Mouse (Mus musculus) heart, embryonic 12.5 days (tissue): ENCODE data around the gene Pi4k2b. TPM values are rescaled to one million over a fixed set of nuclear protein-coding genes. Genes with fewer than 3 reads are reported as not detected.

Experiments used
- ATAC-seq: fragments of 200-750 bp; cut with Nextera tagmentation; 2 replicates; pipeline ENCODE4 v1.8.0; 2017; ENCODE audit warnings: moderate TSS enrichment, moderate library complexity; ENCODE audit not compliant: insufficient number of reproducible peaks, low FRiP score
- H3K27ac ChIP-seq: fragments of 300-500 bp; sonication (generic); 2 replicates; pipeline ENCODE4 v1.5.1; 2016; ENCODE audit warnings: mild to moderate bottlenecking, moderate library complexity; ENCODE audit not compliant: poor library complexity, severe bottlenecking
- H3K27me3 ChIP-seq: fragments of 300-500 bp; sonication (generic); replicated peaks from 2 replicates; pipeline ENCODE4 v1.6.1; 2016; ENCODE audit warnings: mild to moderate bottlenecking, moderate library complexity
- H3K36me3 ChIP-seq: fragments of 300-500 bp; sonication (generic); 2 replicates; pipeline ENCODE4 v1.6.1; 2016; ENCODE audit warnings: mild to moderate bottlenecking, moderate library complexity
- H3K4me1 ChIP-seq: fragments of 300-500 bp; sonication (generic); replicated peaks from 2 replicates; pipeline ENCODE4 v1.6.1; 2016; ENCODE audit warnings: mild to moderate bottlenecking
- H3K4me2 ChIP-seq: fragments of 300-500 bp; sonication (generic); 2 replicates; pipeline ENCODE4 v1.6.1; 2016; ENCODE audit warnings: mild to moderate bottlenecking, moderate library complexity
- H3K4me3 ChIP-seq: fragments of 300-500 bp; sonication (generic); 2 replicates; pipeline ENCODE4 v1.5.1; 2016; ENCODE audit warnings: mild to moderate bottlenecking
- H3K9ac ChIP-seq: fragments of 300-500 bp; sonication (generic); 2 replicates; pipeline ENCODE4 v1.6.1; 2016; ENCODE audit warnings: mild to moderate bottlenecking, moderate library complexity
- H3K9me3 ChIP-seq: fragments of 300-500 bp; sonication (generic); replicated peaks from 2 replicates; pipeline ENCODE4 v1.6.1; 2016; ENCODE audit warnings: mild to moderate bottlenecking, moderate library complexity
- WGBS: fragments of 180-500 bp; shearing (Covaris S2); methylation state at CpG from one replicate; pipeline ENCODE4 v1.1.7; 2016; 5-methylcytosine and 5-hydroxymethylcytosine counted together
- polyA plus RNA-seq: library from polyadenylated mRNA; unstranded; fragments of >200 nt; fragmentation: Nextera tagmentation; extraction: Ambion mirVana; gene quantifications from 2 replicates; pipeline ENCODE4 v1.2.1, GENCODE M21; 2016

The Pi4k2b gene
- polyA plus RNA-seq, 1 experiment from 2014 or later: 10.5 TPM

- Histone ChIP-seq H3K4me1 (0 out of 2 replicates have a peak, but pooled peaks cover 3% of the 10 kb centered on the region), H3K9ac (no peak overlapping the region), H3K27me3 (no peaks in the 10 kb centered on the region), H3K27ac (no peak overlapping the region), H3K9me3 (no peaks in the 10 kb centered on the region), H3K4me3 (no peak overlapping the region), H3K36me3 (peaks cover 51% of the 10 kb centered on the region), H3K4me2 (no peak overlapping the region)
- no peak for ATAC-seq
- 87% methylated on average over 14 of the region's 14 CpGs for WGBS
These were observed 69.7 kb downstream of the Pi4k2b start for GRCm38 (mm10) chr5:52811056-52811455.

DNA sequence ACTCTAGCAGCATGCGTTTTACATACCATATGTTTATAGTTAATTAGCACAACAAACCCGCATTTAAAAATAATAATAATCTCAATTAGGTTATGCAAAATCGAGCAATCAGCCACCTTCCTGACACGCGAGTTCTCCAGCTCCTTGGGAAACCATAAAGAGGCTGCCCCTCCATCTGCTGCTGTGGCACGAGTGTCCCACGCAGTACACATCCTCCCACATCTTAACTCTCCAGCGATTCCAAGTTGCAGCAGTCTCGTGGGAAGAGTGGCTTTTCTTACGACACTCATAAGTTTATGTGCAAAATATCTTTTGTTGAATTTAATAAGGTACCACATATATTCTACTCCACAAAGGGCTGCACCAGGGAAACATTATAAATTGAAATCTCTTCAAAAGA is 71.1 kb downstream of the Pi4k2b start:
- no peak overlapping the region for H3K4me3 ChIP-seq
- H3K9ac ChIP-seq: no peak overlapping the region
- WGBS: 92% methylated on average over 10 of the region's 10 CpGs
- H3K36me3 ChIP-seq: peaks cover 57% of the 10 kb centered on the region
- H3K9me3 ChIP-seq: no peaks in the 10 kb centered on the region
- H3K4me1 ChIP-seq: no peaks in the 10 kb centered on the region
- H3K4me2 ChIP-seq: no peak overlapping the region
- ATAC-seq: no peak
- H3K27me3 ChIP-seq: no peaks in the 10 kb centered on the region
- no peak overlapping the region for H3K27ac ChIP-seq

GRCm38 (mm10) chr5:52813312-52813711 is 71.9 kb downstream of the Pi4k2b start:
- Histone ChIP-seq H3K4me1 (no peaks in the 10 kb centered on the region), H3K27me3 (no peaks in the 10 kb centered on the region), H3K9ac (no peak overlapping the region), H3K4me3 (no peak overlapping the region), H3K9me3 (no peaks in the 10 kb centered on the region), H3K27ac (no peak overlapping the region), H3K4me2 (no peak overlapping the region), H3K36me3 (peaks cover 53% of the 10 kb centered on the region)
- ATAC-seq: no peak
- WGBS: 85% methylated on average over 7 of the region's 7 CpGs

GRCm38 (mm10) chr5:52818676-52819075 is 77.3 kb downstream of the Pi4k2b start:
- Histone ChIP-seq H3K27ac (no peak overlapping the region), H3K4me2 (no peak overlapping the region), H3K4me1 (no peaks in the 10 kb centered on the region), H3K4me3 (no peak overlapping the region), H3K36me3 (peaks cover 48% of the 10 kb centered on the region), H3K9me3 (no peaks in the 10 kb centered on the region), H3K27me3 (no peaks in the 10 kb centered on the region), H3K9ac (no peak overlapping the region)
- 89% methylated on average over 7 of the region's 7 CpGs for WGBS
- ATAC-seq: no peak

Other genes starting within 250 kb of the Pi4k2b start
- gene Lgi2, start 175.1 kb upstream of the Pi4k2b start, polyA plus RNA-seq: 3.8 TPM in 2 replicates
- 6.4 and 7.7 TPM in 2 replicates for gene Sepsecs, start 71.9 kb upstream of the Pi4k2b start, polyA plus RNA-seq
- 10.6 and 11.4 TPM in 2 replicates for gene Zcchc4, start 33.8 kb downstream of the Pi4k2b start, polyA plus RNA-seq
- 80.9 and 81.0 TPM in 2 replicates for gene Anapc4, start 92.4 kb downstream of the Pi4k2b start, polyA plus RNA-seq